Mouse (Mus musculus): ENCODE measurements at regions not wholly inside any gene's neighbourhood (a gene's known extent, or its start where the extent isn't known, plus 50 kb on each side); places are given as distances from the start of the nearest gene placed in this dataset.

- TF ChIP-seq CTCF (IDR thresholded peaks at IDR 0.05): no peak
- TF ChIP-seq EP300 (IDR thresholded peaks at IDR 0.05): no peak
These were observed 292.1 kb upstream of the Tmco5 start for GRCm38 (mm10) chr2:116586203-116586959.
